In the genomic region with DNA sequence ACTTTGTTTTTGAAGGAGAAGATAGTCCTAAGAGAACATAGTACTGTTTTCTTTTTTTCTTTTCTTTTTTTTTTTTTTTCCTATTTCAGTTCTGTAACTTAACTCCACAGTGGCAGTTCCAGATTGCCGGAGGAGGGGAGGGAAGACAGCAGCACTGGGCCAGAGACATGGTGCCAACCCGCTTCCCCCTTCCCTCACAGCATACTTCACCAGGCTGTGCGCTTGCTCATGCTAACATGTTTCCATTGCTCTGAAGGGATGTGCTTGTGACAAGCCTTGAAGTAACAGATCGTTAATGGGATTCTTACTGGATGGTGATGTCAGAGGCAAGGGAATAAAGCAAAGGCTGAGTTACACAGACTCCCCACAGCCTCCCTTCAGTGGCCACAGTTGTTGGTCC, we compare ENCODE assay signal across 29 mouse cellular contexts.
DNase-seq lines count a peak whose midpoint lies in the region; ATAC-seq and TF ChIP-seq lines count a peak whose summit lies in the region.
"Had no signal": no experiment of that assay in that cellular context is flagged by ENCODE, and none has a peak within 500 bp of the region (broad histone marks: within the 10 kb centered on the region; RNA-seq: fewer than 3 reads in every experiment).

No protein-coding gene starts in this region.

- peak; percentile 66; the same call in 1 of the 2 replicates for ATAC-seq in forebrain, embryonic 16.5 days
- ATAC-seq: activated CD4-positive, CD25-positive, alpha-beta regulatory T cell, adult 4 months; intestine, postnatal 0 days; midbrain, embryonic 16.5 days had no signal

- H3K36me3 ChIP-seq in forebrain, embryonic 16.5 days (ENCODE audit: control insufficient read depth, insufficient read depth) = no peaks in the 10 kb centered on the region
- H3K36me3 ChIP-seq: embryonic facial prominence, embryonic 13.5 days; hindbrain, embryonic 12.5 days; limb, embryonic 10.5 days; liver, embryonic 15.5 days; neural tube, embryonic 13.5 days had no signal

- no peaks in the 10 kb centered on the region for H3K9me3 ChIP-seq in forebrain, embryonic 16.5 days (ENCODE audit: control insufficient read depth, low read length)
- H3K9me3 ChIP-seq: embryonic facial prominence, embryonic 13.5 days; hindbrain, embryonic 12.5 days; limb, embryonic 10.5 days; liver, embryonic 15.5 days; neural tube, embryonic 13.5 days had no signal

- no peak overlapping the region for H3K27ac ChIP-seq in left cerebral cortex, adult 2 months
- 0 out of 2 replicates have a peak overlapping the region, but pooled peaks have one; percentile 5 for H3K27ac ChIP-seq in forebrain, embryonic 16.5 days (ENCODE audit: low read length)
- H3K27ac ChIP-seq: embryonic facial prominence, embryonic 13.5 days; heart, adult 2 months; hindbrain, embryonic 12.5 days; limb, embryonic 10.5 days; liver, embryonic 15.5 days; macrophage; neural tube, embryonic 13.5 days had no signal

- TF ChIP-seq CTCF in left cerebral cortex, adult 2 months (IDR thresholded peaks at IDR 0.05) = no peak

- no peaks in the 10 kb centered on the region for H3K27me3 ChIP-seq in forebrain, embryonic 16.5 days (replicated peaks; ENCODE audit: control insufficient read depth, insufficient read depth, low read length)
- H3K27me3 ChIP-seq: embryonic facial prominence, embryonic 13.5 days; hindbrain, embryonic 12.5 days; liver, embryonic 15.5 days; neural tube, embryonic 13.5 days had no signal

- H3K4me3 ChIP-seq in left cerebral cortex, adult 2 months = no peak overlapping the region
- no peak overlapping the region for H3K4me3 ChIP-seq in forebrain, embryonic 16.5 days (replicated peaks; ENCODE audit: low read length)
- H3K4me3 ChIP-seq: embryonic facial prominence, embryonic 13.5 days; erythroblast, embryonic 14.5 days; heart, adult 2 months; hindbrain, embryonic 12.5 days; limb, embryonic 10.5 days; liver, embryonic 15.5 days; myocyte; neural tube, embryonic 13.5 days had no signal

- no peaks in the 10 kb centered on the region for H3K4me1 ChIP-seq in forebrain, embryonic 16.5 days (replicated peaks; ENCODE audit: control insufficient read depth, insufficient read depth, low read length)
- H3K4me1 ChIP-seq: embryonic facial prominence, embryonic 13.5 days; hindbrain, embryonic 12.5 days; liver, embryonic 15.5 days; neural tube, embryonic 13.5 days had no signal

- no peak overlapping the region for H3K4me2 ChIP-seq in forebrain, embryonic 16.5 days (ENCODE audit: low read length)
- H3K4me2 ChIP-seq: embryonic facial prominence, embryonic 13.5 days; hindbrain, embryonic 12.5 days; liver, embryonic 15.5 days; neural tube, embryonic 13.5 days had no signal

- DNase-seq in heart, adult 11 months = peak; percentile 10
- no peak for DNase-seq in heart, adult 8-10 months (ENCODE audit: low spot score)
- DNase-seq in left cerebral cortex, adult 18-20 months (ENCODE audit: low spot score in 2 of 2) = peak; percentile 11 to 26
- DNase-seq in left cerebral cortex, adult 2 months (ENCODE audit: extremely low spot score in 1 of 2, low spot score in 2 of 2) = no peak
- DNase-seq in right cerebral cortex, postnatal 4 days = peak; percentile 11
- no peak for DNase-seq in MN1 (ENCODE audit: low spot score)
- DNase-seq: adrenal gland, adult 8-10 months; cerebellum, adult 2 months; cerebellum, postnatal 36 days; embryo, embryonic 11 days; gastrocnemius, postnatal 25 days; heart, adult 2 months; kidney, postnatal 25 days; liver; retina, postnatal 1 day; spleen, adult 18-20 months; thymus, postnatal 36 days had no signal

- no peak overlapping the region for H3K9ac ChIP-seq in forebrain, embryonic 16.5 days (replicated peaks; ENCODE audit: low read depth, low read length)
- H3K9ac ChIP-seq: embryonic facial prominence, embryonic 13.5 days; hindbrain, embryonic 12.5 days; liver, embryonic 15.5 days; neural tube, embryonic 13.5 days had no signal

- intact Hi-C loops in left cerebral cortex, adult 2 months (cut with DNase I) = no loop called here

- 55% methylated on average over 4 of the region's 4 CpGs for WGBS in forebrain, embryonic 16.5 days

Comparison
In these comparisons a context has a peak if more than half of its experiments do, and no peak if none do; other contexts are left out.
1. DNase-seq: peak in heart, adult 11 months (single experiment), left cerebral cortex, adult 18-20 months (2 of 2) and right cerebral cortex, postnatal 4 days (single experiment); none in heart, adult 8-10 months (single experiment), left cerebral cortex, adult 2 months (0 of 2) and MN1 (single experiment).